Mouse (Mus musculus) erythroblast, embryonic 14.5 days (primary cell): ENCODE data around the gene Tmem212. TPM values are rescaled to one million over a fixed set of nuclear protein-coding genes. Genes with fewer than 3 reads are reported as not detected.

ENCODE experiments used
- H3K27me3 ChIP-seq: 2 replicates; pipeline ENCODE4 v1.6.1; 2012; ENCODE audit warnings: inconsistent platforms; ENCODE audit not compliant: control insufficient read depth
- H3K36me3 ChIP-seq: 2 replicates; pipeline ENCODE4 v1.6.1; 2012; ENCODE audit warnings: mild to moderate bottlenecking, inconsistent platforms; ENCODE audit not compliant: control insufficient read depth
- H3K4me1 ChIP-seq: 2 replicates; pipeline ENCODE4 v1.6.1; 2012; ENCODE audit warnings: inconsistent platforms; ENCODE audit not compliant: control insufficient read depth
- H3K4me3 ChIP-seq: replicated peaks from 2 replicates; pipeline ENCODE3; 2012; ENCODE audit warnings: moderate library complexity, mild to moderate bottlenecking, inconsistent platforms
- H3K9me3 ChIP-seq: 2 replicates; pipeline ENCODE4 v1.6.1; 2012; ENCODE audit warnings: low read length, inconsistent platforms, mixed read lengths; ENCODE audit not compliant: control insufficient read depth
- GATA1 ChIP-seq: IDR thresholded peaks from 2 replicates; pipeline ENCODE4 v1.6.1; 2012; ENCODE audit warnings: low read length, inconsistent platforms, mixed read lengths
- TAL1 ChIP-seq: IDR thresholded peaks from 3 replicates; pipeline ENCODE4 v1.6.1; 2012; ENCODE audit warnings: low read length, inconsistent platforms, mixed read lengths
- polyA plus RNA-seq: library from polyadenylated mRNA; stranded (reverse); fragments of >175 nt; gene quantifications from 2 replicates; pipeline ENCODE4 v1.2.3, GENCODE M21; 2012

The Tmem212 gene
- polyA plus RNA-seq, 1 experiment, result not detected

DNA sequence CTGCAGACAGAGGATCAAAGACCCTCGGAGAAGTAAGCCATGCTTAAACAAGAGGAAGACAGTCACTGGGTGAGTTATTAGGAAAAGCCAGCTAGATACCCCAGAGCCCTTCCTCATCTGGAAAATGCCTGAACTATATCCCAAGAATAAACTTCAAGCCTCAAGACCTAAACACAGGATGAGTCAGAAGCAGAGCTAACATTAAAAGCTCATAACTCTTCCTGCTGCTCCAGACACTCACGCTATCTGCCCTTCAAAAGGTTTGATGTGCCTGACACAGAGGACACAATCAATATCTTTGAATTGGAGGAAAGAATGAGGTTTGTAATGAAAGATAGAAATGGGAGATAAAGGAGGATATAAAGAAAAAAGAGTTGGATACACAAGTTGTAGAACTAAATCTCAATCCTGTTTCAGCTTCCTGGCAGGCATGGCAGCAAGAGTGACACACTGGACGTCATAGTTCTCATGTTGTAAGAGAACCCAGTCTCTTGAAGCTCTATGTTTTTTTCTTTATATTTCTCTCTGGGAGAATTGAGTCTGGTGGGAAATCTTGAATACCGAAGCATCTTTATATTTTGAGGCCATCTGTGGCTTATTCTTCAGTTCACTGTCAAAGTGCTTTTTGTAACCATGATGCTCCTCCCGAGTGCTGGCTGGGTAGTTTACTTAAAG, 37.6 kb downstream of the Tmem212 start:
- Histone ChIP-seq H3K4me3 (no peak overlapping the region), H3K36me3 (no peaks in the 10 kb centered on the region), H3K27me3 (no peaks in the 10 kb centered on the region), H3K9me3 (no peaks in the 10 kb centered on the region), H3K4me1 (no peaks in the 10 kb centered on the region)
- no peak for TF ChIP-seq TAL1
- no peak for TF ChIP-seq GATA1

DNA sequence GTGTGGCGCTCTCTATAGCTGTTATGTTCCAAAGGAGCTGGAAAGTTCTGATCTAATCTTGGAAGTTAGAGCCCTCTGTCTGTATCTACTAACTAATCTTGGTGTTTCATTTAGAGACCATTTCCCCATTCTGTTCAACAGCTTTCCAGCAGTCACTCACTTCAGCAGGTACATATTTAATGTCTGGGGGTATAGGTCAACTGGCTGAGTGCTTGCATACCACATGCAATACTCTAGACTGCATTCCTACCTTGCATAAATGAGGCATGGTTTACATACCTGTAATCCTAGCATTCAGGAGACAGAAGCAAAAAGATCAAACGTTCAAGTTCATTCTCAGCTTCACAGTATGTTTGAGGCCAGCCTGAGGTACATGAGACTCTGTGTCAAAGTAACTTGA, 39.9 kb downstream of the Tmem212 start:
- Histone ChIP-seq H3K27me3 (no peaks in the 10 kb centered on the region), H3K4me3 (no peak overlapping the region), H3K36me3 (no peaks in the 10 kb centered on the region), H3K4me1 (no peaks in the 10 kb centered on the region), H3K9me3 (no peaks in the 10 kb centered on the region)
- TF ChIP-seq TAL1 (no peak), GATA1 (no peak)

DNA sequence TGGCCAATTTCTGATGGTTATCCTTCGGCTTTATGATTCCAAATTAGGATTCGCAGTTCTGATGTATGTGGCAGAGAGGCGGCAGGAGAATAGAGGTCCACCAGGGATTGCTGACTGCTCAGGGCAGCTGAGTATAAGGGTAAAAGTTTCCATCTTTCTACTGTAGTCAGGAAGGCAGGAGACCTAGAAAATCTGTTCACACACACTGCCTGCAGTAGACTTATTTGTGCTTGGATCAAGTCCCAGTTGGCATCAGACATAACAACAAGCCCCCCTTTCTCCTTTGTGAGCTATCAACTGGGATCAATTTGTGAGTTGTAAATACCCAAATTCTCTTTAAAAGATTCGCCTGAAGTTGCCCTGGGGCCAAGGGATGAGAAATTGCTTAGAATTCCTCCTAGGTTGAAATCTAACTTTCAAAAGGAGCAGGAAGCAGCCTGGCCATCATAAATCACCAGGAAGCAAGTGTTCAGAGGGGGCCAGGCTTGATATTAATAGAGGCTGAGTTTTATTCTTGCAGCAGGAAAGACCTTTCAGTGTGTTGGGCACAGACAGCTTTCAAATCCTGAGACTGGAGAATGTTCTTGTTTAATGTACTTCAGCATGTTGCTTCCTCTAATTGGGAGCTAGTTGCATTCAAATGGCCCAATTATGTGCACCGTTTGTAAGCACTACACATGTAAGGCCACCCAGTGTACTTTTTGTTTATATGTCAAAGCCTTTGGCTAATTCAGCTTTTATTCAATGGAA, 41.6 kb downstream of the Tmem212 start:
- no peak for TF ChIP-seq GATA1
- TF ChIP-seq TAL1, result no peak
- Histone ChIP-seq H3K4me3 (no peak overlapping the region), H3K27me3 (no peaks in the 10 kb centered on the region)

DNA sequence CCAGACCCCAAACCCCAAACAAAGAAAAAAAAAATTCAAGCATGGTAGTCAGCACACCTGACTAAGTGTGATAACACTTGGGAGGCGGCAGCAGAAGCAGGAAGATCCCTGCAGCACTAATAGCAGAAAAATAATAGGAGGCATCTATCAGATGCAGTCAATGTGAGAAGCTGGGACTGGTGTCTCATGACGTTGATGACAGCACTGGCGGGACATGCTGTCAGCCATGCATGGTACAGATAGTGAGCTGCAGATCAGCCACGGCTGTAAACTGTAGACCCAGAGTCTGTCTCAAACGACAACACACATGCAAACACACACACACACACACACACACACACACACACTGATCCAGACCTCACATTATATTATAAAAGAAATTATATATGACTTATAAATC, 52.9 kb downstream of the Tmem212 start:
- H3K9me3 ChIP-seq, result no peaks in the 10 kb centered on the region
- no peaks in the 10 kb centered on the region for H3K4me1 ChIP-seq
- H3K4me3 ChIP-seq, result no peak overlapping the region
- H3K27me3 ChIP-seq, result no peaks in the 10 kb centered on the region
- H3K36me3 ChIP-seq, result no peaks in the 10 kb centered on the region
- TF ChIP-seq GATA1, result no peak
- TF ChIP-seq TAL1, result no peak

More for the DNA sequence above, 41.6 kb downstream of the Tmem212 start:
- Histone ChIP-seq H3K9me3 (no peaks in the 10 kb centered on the region), H3K36me3 (no peaks in the 10 kb centered on the region), H3K4me1 (no peaks in the 10 kb centered on the region)

DNA sequence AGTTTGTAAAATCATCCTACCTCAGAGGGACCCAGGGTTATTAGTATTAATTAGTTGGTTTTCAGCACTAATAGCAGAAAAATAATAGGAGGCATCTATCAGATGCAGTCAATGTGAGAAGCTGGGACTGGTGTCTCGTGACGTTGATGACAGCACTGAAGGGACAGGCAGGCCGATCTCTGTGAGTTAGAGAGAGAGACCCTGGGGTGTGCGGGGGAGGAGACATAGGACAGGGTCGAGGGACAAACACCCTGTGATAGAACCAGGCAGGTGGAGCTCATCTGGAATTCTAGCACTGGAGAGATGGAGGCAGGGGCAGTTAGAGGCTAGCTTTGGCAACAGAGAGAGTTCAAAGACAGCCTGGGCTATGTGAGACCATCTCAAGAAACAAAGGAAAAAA, 53.3 kb downstream of the Tmem212 start:
- no peak overlapping the region for H3K4me3 ChIP-seq
- TF ChIP-seq GATA1 (no peak), TAL1 (no peak)
- no peaks in the 10 kb centered on the region for H3K4me1 ChIP-seq

DNA sequence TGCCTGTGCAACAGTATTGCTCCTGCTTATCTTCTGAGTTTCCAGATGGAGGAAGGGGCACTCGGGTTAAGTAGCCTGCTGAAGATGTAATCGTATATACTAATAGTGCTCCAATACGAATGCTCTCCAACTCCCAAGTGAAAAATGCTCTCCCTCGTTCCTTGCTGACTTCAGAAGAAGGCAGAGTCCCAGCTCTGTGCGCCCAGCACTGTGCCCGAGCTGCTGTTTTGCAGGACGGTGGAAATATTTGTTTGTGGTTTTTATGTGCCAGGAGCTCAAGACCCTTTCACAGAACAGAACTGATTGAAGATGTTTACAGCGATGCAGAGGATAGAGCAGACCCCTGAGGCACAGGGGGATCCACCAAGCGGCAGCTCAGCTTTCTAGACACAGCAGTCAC, 55.9 kb downstream of the Tmem212 start:
- H3K27me3 ChIP-seq, result no peaks in the 10 kb centered on the region
- TF ChIP-seq TAL1 (no peak), GATA1 (no peak)
- no peaks in the 10 kb centered on the region for H3K36me3 ChIP-seq
- H3K4me3 ChIP-seq, result no peak overlapping the region
- no peaks in the 10 kb centered on the region for H3K9me3 ChIP-seq
- H3K4me1 ChIP-seq, result no peaks in the 10 kb centered on the region

More for the DNA sequence above, 53.3 kb downstream of the Tmem212 start:
- H3K27me3 ChIP-seq, result no peaks in the 10 kb centered on the region
- no peaks in the 10 kb centered on the region for H3K36me3 ChIP-seq
- H3K9me3 ChIP-seq, result no peaks in the 10 kb centered on the region

DNA sequence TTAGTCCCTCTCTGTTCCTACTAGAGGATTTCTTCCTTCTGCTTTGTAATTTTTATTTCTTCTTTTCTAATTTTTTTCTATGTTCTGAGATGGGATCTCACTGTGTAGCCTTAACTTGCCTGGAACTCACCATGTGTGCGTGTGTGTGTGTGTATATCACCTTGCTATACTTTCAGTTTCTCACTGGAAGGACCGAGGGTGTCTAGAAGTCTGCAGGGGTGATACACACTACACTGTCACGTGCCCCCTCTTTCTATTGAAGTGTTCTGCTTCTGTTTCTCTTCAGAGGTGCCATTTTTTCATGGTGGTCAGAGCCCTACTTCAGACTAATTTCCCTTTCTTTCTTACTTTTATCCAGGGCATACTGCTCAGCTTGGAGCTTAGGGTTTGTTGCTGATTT, 56.4 kb downstream of the Tmem212 start:
- no peaks in the 10 kb centered on the region for H3K27me3 ChIP-seq
- no peak overlapping the region for H3K4me3 ChIP-seq
- H3K4me1 ChIP-seq, result no peaks in the 10 kb centered on the region
- no peaks in the 10 kb centered on the region for H3K9me3 ChIP-seq
- TF ChIP-seq TAL1 (no peak), GATA1 (no peak)
- no peaks in the 10 kb centered on the region for H3K36me3 ChIP-seq

DNA sequence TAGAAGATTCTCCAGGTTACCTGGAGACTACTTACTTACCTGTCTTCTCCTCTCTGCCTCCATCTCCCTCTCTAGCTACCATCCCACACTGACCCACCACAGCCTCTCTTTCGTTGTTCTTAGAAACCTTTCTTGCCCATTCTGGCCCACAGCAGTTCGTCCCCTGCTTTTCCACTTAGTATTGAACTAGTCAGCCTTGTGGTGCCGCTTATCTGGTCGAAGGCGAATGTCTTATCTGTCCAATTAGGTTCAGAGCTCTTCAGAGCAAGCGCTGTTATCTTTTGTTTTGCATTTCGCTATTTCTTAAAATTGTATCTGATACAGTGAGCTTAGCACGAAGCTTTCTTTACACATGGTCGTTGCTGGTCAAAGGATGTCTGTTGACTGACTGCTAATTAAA, 56.9 kb downstream of the Tmem212 start:
- no peaks in the 10 kb centered on the region for H3K4me1 ChIP-seq
- H3K9me3 ChIP-seq, result no peaks in the 10 kb centered on the region
- H3K27me3 ChIP-seq, result no peaks in the 10 kb centered on the region
- no peak overlapping the region for H3K4me3 ChIP-seq
- TF ChIP-seq GATA1, result no peak
- TF ChIP-seq TAL1, result no peak
- no peaks in the 10 kb centered on the region for H3K36me3 ChIP-seq

DNA sequence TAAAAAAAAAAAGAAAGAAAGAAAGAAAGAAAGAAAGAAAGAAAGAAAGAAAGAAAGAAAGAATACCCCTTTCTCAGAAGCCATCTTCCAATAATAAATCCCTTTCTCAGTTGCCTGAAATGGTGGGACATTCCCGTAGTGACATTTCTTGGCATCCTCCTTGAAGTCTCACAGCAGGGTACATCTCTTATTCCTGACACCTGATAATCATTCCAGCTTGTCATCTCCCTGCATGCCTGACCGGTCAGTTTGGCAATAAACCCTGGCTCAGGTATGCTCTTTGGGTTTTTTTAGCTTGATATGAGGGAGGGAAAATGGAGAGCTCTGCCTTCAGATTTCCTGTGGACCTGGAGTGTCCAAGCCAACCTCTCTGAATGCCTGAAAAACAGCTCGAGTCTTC, 59.9 kb downstream of the Tmem212 start:
- peaks cover 5% of the 10 kb centered on the region for H3K9me3 ChIP-seq
- no peak overlapping the region for H3K4me3 ChIP-seq
- H3K36me3 ChIP-seq, result no peaks in the 10 kb centered on the region
- no peaks in the 10 kb centered on the region for H3K27me3 ChIP-seq
- H3K4me1 ChIP-seq, result no peaks in the 10 kb centered on the region
- TF ChIP-seq GATA1 (no peak), TAL1 (no peak)

DNA sequence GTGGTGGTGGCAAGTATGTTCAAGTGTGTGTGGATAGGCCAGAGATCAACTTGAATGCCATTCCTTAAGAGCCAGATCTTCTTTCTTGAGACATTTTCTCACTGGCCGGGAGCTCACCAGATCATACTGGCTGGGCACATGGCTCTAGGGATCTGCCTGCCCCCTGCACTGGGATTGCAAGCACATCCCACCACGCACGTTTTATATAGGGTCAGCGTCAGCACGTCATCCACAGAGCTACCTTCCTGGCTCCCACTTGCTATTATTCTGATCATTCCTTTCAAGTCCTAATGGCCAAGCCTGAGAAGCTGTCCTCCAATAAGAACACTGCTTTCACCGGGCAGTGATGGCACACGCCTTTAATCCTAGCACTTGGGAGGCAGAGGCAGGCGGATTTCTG, 60.4 kb downstream of the Tmem212 start:
- Histone ChIP-seq H3K27me3 (no peaks in the 10 kb centered on the region), H3K4me3 (no peak overlapping the region), H3K36me3 (no peaks in the 10 kb centered on the region), H3K4me1 (no peaks in the 10 kb centered on the region), H3K9me3 (peaks cover 5% of the 10 kb centered on the region)
- TF ChIP-seq GATA1 (no peak), TAL1 (no peak)
